Mouse (Mus musculus): ENCODE measurements around the gene Ifih1.

Gene Ifih1

GRCm38 (mm10) chr2:62646014-62646645 lies at the start of gene Ifih1:
Ifih1 (minus strand) TSS chr2:62646255.
- peak; percentile 45 to 66 for DNase-seq (ENCODE audit: low spot score in 2 of 2)

- DNase-seq (ENCODE audit: low spot score in 2 of 2), result no peak
Measured at GRCm38 (mm10) chr2:62685934-62686333, 39.9 kb upstream of the Ifih1 start.

- no peak for DNase-seq (ENCODE audit: low spot score in 2 of 2)
Measured at GRCm38 (mm10) chr2:62684989-62685595, 39.0 kb upstream of the Ifih1 start.

GRCm38 (mm10) chr2:62681667-62682066 lies 35.6 kb upstream of the Ifih1 start:
- no peak for DNase-seq (ENCODE audit: low spot score in 2 of 2)

- no peak for DNase-seq (ENCODE audit: low spot score in 2 of 2)
Measured at GRCm38 (mm10) chr2:62672788-62673187, 26.7 kb upstream of the Ifih1 start.

GRCm38 (mm10) chr2:62670767-62671166 lies 24.7 kb upstream of the Ifih1 start:
- no peak for DNase-seq (ENCODE audit: low spot score in 2 of 2)

GRCm38 (mm10) chr2:62670301-62670700 lies 24.2 kb upstream of the Ifih1 start:
- no peak for DNase-seq (ENCODE audit: low spot score in 2 of 2)

GRCm38 (mm10) chr2:62669848-62670247 lies 23.8 kb upstream of the Ifih1 start:
- DNase-seq (ENCODE audit: low spot score in 2 of 2), result no peak

- DNase-seq (ENCODE audit: low spot score in 2 of 2), result no peak
Measured at GRCm38 (mm10) chr2:62665536-62665935, 19.5 kb upstream of the Ifih1 start.

- no peak for DNase-seq (ENCODE audit: low spot score in 2 of 2)
Measured at GRCm38 (mm10) chr2:62664839-62665238, 18.8 kb upstream of the Ifih1 start.

GRCm38 (mm10) chr2:62664135-62664670 lies 18.1 kb upstream of the Ifih1 start, which contains the start of gene Gca:
Gca (plus strand) TSS chr2:62664285.
- DNase-seq (ENCODE audit: low spot score in 2 of 2), result peak; percentile 48 to 71

GRCm38 (mm10) chr2:62662560-62662959 lies 16.5 kb upstream of the Ifih1 start:
- DNase-seq (ENCODE audit: low spot score in 2 of 2), result no peak

GRCm38 (mm10) chr2:62660565-62660964 lies 14.5 kb upstream of the Ifih1 start:
- no peak for DNase-seq (ENCODE audit: low spot score in 2 of 2)

GRCm38 (mm10) chr2:62656072-62656471 lies 10.0 kb upstream of the Ifih1 start:
- DNase-seq (ENCODE audit: low spot score in 2 of 2), result no peak

GRCm38 (mm10) chr2:62654519-62655338 lies 8.7 kb upstream of the Ifih1 start:
- DNase-seq (ENCODE audit: low spot score in 2 of 2), result peak in 1 of 2 experiments; percentile 39

GRCm38 (mm10) chr2:62652466-62652865 lies 6.4 kb upstream of the Ifih1 start:
- no peak for DNase-seq (ENCODE audit: low spot score in 2 of 2)

GRCm38 (mm10) chr2:62651890-62652289 lies 5.8 kb upstream of the Ifih1 start:
- DNase-seq (ENCODE audit: low spot score in 2 of 2), result no peak

- no peak for DNase-seq (ENCODE audit: low spot score in 2 of 2)
Measured at GRCm38 (mm10) chr2:62646671-62647289, 725 bp upstream of the Ifih1 start.

GRCm38 (mm10) chr2:62645475-62645874 lies 580 bp downstream of the Ifih1 start:
- peak in 1 of 2 experiments; percentile 8 for DNase-seq (ENCODE audit: low spot score in 2 of 2)

GRCm38 (mm10) chr2:62644891-62645290 lies 1.2 kb downstream of the Ifih1 start:
- no peak for DNase-seq (ENCODE audit: low spot score in 2 of 2)

- peak in 1 of 2 experiments; percentile 73 for DNase-seq (ENCODE audit: low spot score in 2 of 2)
Measured at GRCm38 (mm10) chr2:62643405-62644305, 2.4 kb downstream of the Ifih1 start.

Measured in thymus, postnatal 10 days (tissue).